Mouse (Mus musculus): ENCODE measurements around the gene Pld3. TPM values are rescaled to one million over a fixed set of nuclear protein-coding genes. Genes with fewer than 3 reads are reported as not detected.
A peak's percentile ranks its signal among the peaks of the same experiment; 100 is the strongest.

Pld3 gene
- total RNA-seq, 1 experiment, result 77.9 TPM

DNA sequence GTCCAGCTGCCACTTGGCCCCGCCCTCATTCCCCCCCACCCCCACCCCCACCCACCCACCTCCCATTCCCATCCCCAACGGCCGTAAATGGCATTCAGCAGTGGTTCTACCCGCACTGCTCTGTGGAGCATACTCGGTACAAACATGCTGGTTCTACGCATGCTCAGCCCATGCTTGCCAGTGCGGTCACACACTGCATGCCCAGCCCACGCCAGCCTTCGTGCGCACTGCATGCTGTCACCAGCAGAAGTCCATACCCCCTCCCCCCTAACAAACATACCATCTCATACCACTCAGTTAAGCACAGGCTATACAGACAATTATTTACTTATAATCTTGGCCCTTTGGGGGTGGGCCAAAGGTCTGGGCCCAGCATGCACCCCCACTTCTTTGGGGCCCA is 21.3 kb downstream of the Pld3 start:
- TF ChIP-seq ZC3H11A (IDR thresholded peaks at IDR 0.05; ENCODE audit: borderline replicate concordance, low read depth, low read length) (no peak), CHD2 (IDR thresholded peaks at IDR 0.05; ENCODE audit: low read depth, low read length) (no peak), MAFK (IDR thresholded peaks at IDR 0.05; ENCODE audit: insufficient read depth, low read depth, low read length) (no peak), ZNF384 (IDR thresholded peaks at IDR 0.05; ENCODE audit: low read depth, low read length) (no peak), HCFC1 (IDR thresholded peaks at IDR 0.05; ENCODE audit: borderline replicate concordance, insufficient read depth, low read length) (no peak)
- no peak overlapping the region for H3K27ac ChIP-seq (ENCODE audit: insufficient read depth, low read depth, low read length, poor library complexity, severe bottlenecking)
- H3K9me3 ChIP-seq (ENCODE audit: control insufficient read depth, insufficient read depth, low read depth, low read length), result no peaks in the 10 kb centered on the region
- in situ Hi-C loops (cut with MboI; ENCODE audit: low sequenced_read_pairs in 2 of 2, unreplicated experiment in 2 of 2), result no loop called here
- no peak for DNase-seq (ENCODE audit: low read depth, low spot score)
- H3K4me1 ChIP-seq (ENCODE audit: control insufficient read depth in 2 of 2, insufficient read depth in 2 of 2, low read length in 2 of 2, poor library complexity in 1 of 2), result peaks cover 0 to 7% of the 10 kb centered on the region in 2 experiments; a peak in 1 of 4 replicates
- no peak overlapping the region for H3K9ac ChIP-seq (ENCODE audit: insufficient read depth, low read depth, low read length, poor library complexity, severe bottlenecking)
- no peak overlapping the region for H3K4me3 ChIP-seq (ENCODE audit: insufficient read depth in 1 of 2, low read depth in 1 of 2, low read length in 2 of 2, poor library complexity in 1 of 2, severe bottlenecking in 1 of 2)
- peaks cover 30% of the 10 kb centered on the region; the same call in 1 of the 2 replicates for H3K36me3 ChIP-seq (ENCODE audit: control insufficient read depth, insufficient read depth, low read length, poor library complexity, severe bottlenecking)

DNA sequence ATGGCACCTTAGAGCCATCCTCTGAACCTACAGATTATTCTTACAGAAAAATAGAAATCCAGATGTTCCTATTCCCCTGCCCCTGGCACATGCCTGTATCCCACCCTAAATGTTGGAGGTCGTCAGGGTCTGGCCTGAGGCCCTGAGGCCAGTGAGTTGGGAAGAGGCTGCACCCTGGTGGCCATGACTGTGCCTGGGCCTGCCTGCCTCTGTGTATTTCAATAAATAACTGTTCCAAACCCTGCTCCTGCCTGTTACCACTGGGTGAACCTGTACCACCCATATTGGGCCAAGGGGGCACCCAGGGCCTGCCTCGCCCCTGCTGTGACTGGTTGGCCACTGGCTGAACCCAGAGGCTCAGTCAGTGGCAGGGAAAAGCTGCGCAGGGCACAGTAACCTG is 22.1 kb downstream of the Pld3 start:
- H3K4me1 ChIP-seq (ENCODE audit: control insufficient read depth in 2 of 2, insufficient read depth in 2 of 2, low read length in 2 of 2, poor library complexity in 1 of 2), result peaks cover 0 to 9% of the 10 kb centered on the region in 2 experiments; a peak in 1 of 4 replicates
- no peaks in the 10 kb centered on the region for H3K9me3 ChIP-seq (ENCODE audit: control insufficient read depth, insufficient read depth, low read depth, low read length)
- no peak overlapping the region for H3K27ac ChIP-seq (ENCODE audit: insufficient read depth, low read depth, low read length, poor library complexity, severe bottlenecking)
- in situ Hi-C loops (cut with MboI; ENCODE audit: low sequenced_read_pairs in 2 of 2, unreplicated experiment in 2 of 2), result no loop called here
- no peak overlapping the region for H3K9ac ChIP-seq (ENCODE audit: insufficient read depth, low read depth, low read length, poor library complexity, severe bottlenecking)
- H3K4me3 ChIP-seq (ENCODE audit: insufficient read depth in 1 of 2, low read depth in 1 of 2, low read length in 2 of 2, poor library complexity in 1 of 2, severe bottlenecking in 1 of 2), result no peak overlapping the region
- TF ChIP-seq CHD2 (IDR thresholded peaks at IDR 0.05; ENCODE audit: low read depth, low read length), result no peak
- no peak for TF ChIP-seq MAFK (IDR thresholded peaks at IDR 0.05; ENCODE audit: insufficient read depth, low read depth, low read length)
- TF ChIP-seq ZC3H11A (IDR thresholded peaks at IDR 0.05; ENCODE audit: borderline replicate concordance, low read depth, low read length), result no peak
- TF ChIP-seq ZNF384 (IDR thresholded peaks at IDR 0.05; ENCODE audit: low read depth, low read length), result no peak
- no peak for TF ChIP-seq HCFC1 (IDR thresholded peaks at IDR 0.05; ENCODE audit: borderline replicate concordance, insufficient read depth, low read length)
- DNase-seq (ENCODE audit: low read depth, low spot score), result no peak
- H3K36me3 ChIP-seq (ENCODE audit: control insufficient read depth, insufficient read depth, low read length, poor library complexity, severe bottlenecking), result peaks cover 24% of the 10 kb centered on the region; the same call in 1 of the 2 replicates

DNA sequence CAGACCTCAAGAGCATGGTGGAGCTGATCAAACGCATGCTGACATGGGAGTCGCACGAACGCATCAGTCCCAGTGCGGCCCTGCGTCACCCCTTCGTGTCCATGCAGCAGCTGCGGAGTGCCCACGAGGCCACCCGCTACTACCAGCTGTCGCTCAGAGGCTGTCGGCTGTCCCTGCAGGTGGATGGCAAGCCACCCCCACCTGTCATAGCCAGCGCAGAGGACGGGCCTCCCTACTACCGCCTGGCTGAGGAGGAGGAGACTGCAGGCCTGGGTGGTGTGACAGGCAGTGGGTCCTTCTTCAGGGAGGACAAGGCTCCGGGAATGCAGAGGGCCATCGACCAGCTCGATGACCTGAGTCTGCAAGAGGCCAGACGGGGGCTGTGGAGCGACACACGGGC is 23.9 kb downstream of the Pld3 start:
- in situ Hi-C loops (cut with MboI; ENCODE audit: low sequenced_read_pairs in 2 of 2, unreplicated experiment in 2 of 2), result no loop called here
- H3K9me3 ChIP-seq (ENCODE audit: control insufficient read depth, insufficient read depth, low read depth, low read length), result no peaks in the 10 kb centered on the region
- peaks cover 3 to 18% of the 10 kb centered on the region in 2 experiments; a peak in 2 of 4 replicates for H3K4me1 ChIP-seq (ENCODE audit: control insufficient read depth in 2 of 2, insufficient read depth in 2 of 2, low read length in 2 of 2, poor library complexity in 1 of 2)
- peaks cover 17% of the 10 kb centered on the region; the same call in 1 of the 2 replicates for H3K36me3 ChIP-seq (ENCODE audit: control insufficient read depth, insufficient read depth, low read length, poor library complexity, severe bottlenecking)
- no peak for DNase-seq (ENCODE audit: low read depth, low spot score)
- H3K9ac ChIP-seq (ENCODE audit: insufficient read depth, low read depth, low read length, poor library complexity, severe bottlenecking), result peak overlapping the region; percentile 34; the same call in 1 of the 2 replicates
- H3K4me3 ChIP-seq (ENCODE audit: insufficient read depth in 1 of 2, low read depth in 1 of 2, low read length in 2 of 2, poor library complexity in 1 of 2, severe bottlenecking in 1 of 2), result peak overlapping the region in 1 of 2 experiments; percentile 54; a peak in 2 of 4 replicates
- no peak overlapping the region for H3K27ac ChIP-seq (ENCODE audit: insufficient read depth, low read depth, low read length, poor library complexity, severe bottlenecking)
- no peak for TF ChIP-seq CHD2 (IDR thresholded peaks at IDR 0.05; ENCODE audit: low read depth, low read length)
- no peak for TF ChIP-seq MAFK (IDR thresholded peaks at IDR 0.05; ENCODE audit: insufficient read depth, low read depth, low read length)
- no peak for TF ChIP-seq HCFC1 (IDR thresholded peaks at IDR 0.05; ENCODE audit: borderline replicate concordance, insufficient read depth, low read length)
- TF ChIP-seq ZNF384 (IDR thresholded peaks at IDR 0.05; ENCODE audit: low read depth, low read length), result no peak
- TF ChIP-seq ZC3H11A (IDR thresholded peaks at IDR 0.05; ENCODE audit: borderline replicate concordance, low read depth, low read length), result no peak

DNA sequence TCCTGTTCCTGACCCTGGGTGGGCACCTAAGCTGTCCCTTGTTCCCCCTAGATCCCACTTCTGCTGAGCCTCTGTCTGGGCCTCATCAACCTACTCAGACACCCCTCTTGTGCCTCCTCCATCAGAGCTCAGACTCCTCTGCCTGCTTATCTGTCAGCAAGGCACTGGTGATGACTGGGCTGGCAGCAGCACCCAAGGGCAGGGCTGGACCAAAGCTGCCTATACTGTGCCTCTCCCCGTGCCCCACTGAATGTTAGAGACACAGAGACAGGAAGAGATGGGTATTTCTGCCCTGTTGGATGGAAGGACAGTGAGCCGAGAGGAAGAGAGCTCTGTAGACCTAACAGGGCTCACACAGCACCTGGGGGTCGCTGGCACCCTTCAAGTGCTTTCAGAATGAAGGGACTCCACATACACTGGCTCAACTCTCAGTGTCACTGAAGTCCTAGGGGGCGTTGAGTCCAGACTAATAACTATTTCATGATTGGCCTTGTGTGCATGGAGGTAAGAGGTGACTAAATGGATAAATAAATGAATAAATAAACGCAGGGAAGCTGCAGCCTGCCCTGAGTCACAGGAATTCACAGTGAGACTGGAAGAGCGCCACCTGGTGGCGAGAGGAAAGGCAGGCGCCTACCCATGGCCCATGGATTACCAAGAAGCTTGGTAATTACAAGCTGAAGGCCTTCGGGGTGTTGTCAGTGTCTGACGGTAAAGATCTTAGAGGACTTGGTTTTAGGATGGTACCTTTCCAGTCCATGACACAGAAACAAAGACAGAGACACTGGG is 26.8 kb downstream of the Pld3 start:
- TF ChIP-seq ZC3H11A (IDR thresholded peaks at IDR 0.05; ENCODE audit: borderline replicate concordance, low read depth, low read length) (no peak), HCFC1 (IDR thresholded peaks at IDR 0.05; ENCODE audit: borderline replicate concordance, insufficient read depth, low read length) (no peak), CHD2 (IDR thresholded peaks at IDR 0.05; ENCODE audit: low read depth, low read length) (no peak), ZNF384 (IDR thresholded peaks at IDR 0.05; ENCODE audit: low read depth, low read length) (no peak), MAFK (IDR thresholded peaks at IDR 0.05; ENCODE audit: insufficient read depth, low read depth, low read length) (no peak)

More for the DNA sequence above, 26.8 kb downstream of the Pld3 start:
- no peak overlapping the region for H3K4me3 ChIP-seq (ENCODE audit: insufficient read depth in 1 of 2, low read depth in 1 of 2, low read length in 2 of 2, poor library complexity in 1 of 2, severe bottlenecking in 1 of 2)
- no peak overlapping the region for H3K27ac ChIP-seq (ENCODE audit: insufficient read depth, low read depth, low read length, poor library complexity, severe bottlenecking)
- H3K9ac ChIP-seq (ENCODE audit: insufficient read depth, low read depth, low read length, poor library complexity, severe bottlenecking), result no peak overlapping the region
- H3K4me1 ChIP-seq (ENCODE audit: control insufficient read depth in 2 of 2, insufficient read depth in 2 of 2, low read length in 2 of 2, poor library complexity in 1 of 2), result peaks cover 5 to 26% of the 10 kb centered on the region in 2 experiments; a peak in 3 of 4 replicates
- in situ Hi-C loops (cut with MboI; ENCODE audit: low sequenced_read_pairs in 2 of 2, unreplicated experiment in 2 of 2), result no loop called here
- no peaks in the 10 kb centered on the region for H3K9me3 ChIP-seq (ENCODE audit: control insufficient read depth, insufficient read depth, low read depth, low read length)
- DNase-seq (ENCODE audit: low read depth, low spot score), result peak; percentile 70
- H3K36me3 ChIP-seq (ENCODE audit: control insufficient read depth, insufficient read depth, low read length, poor library complexity, severe bottlenecking), result peaks cover 3% of the 10 kb centered on the region; the same call in 1 of the 2 replicates
